Mouse (Mus musculus): ENCODE measurements around the gene Ing2. TPM values are rescaled to one million over a fixed set of nuclear protein-coding genes. Genes with fewer than 3 reads are reported as not detected.

Ing2 gene
- polyA plus RNA-seq (2017; shearing (Covaris generic)): 5.5 TPM

GRCm38 (mm10) chr8:47674777-47675710, at the start of gene Ing2:
Ing2 (minus strand) TSS chr8:47675556.

DNA sequence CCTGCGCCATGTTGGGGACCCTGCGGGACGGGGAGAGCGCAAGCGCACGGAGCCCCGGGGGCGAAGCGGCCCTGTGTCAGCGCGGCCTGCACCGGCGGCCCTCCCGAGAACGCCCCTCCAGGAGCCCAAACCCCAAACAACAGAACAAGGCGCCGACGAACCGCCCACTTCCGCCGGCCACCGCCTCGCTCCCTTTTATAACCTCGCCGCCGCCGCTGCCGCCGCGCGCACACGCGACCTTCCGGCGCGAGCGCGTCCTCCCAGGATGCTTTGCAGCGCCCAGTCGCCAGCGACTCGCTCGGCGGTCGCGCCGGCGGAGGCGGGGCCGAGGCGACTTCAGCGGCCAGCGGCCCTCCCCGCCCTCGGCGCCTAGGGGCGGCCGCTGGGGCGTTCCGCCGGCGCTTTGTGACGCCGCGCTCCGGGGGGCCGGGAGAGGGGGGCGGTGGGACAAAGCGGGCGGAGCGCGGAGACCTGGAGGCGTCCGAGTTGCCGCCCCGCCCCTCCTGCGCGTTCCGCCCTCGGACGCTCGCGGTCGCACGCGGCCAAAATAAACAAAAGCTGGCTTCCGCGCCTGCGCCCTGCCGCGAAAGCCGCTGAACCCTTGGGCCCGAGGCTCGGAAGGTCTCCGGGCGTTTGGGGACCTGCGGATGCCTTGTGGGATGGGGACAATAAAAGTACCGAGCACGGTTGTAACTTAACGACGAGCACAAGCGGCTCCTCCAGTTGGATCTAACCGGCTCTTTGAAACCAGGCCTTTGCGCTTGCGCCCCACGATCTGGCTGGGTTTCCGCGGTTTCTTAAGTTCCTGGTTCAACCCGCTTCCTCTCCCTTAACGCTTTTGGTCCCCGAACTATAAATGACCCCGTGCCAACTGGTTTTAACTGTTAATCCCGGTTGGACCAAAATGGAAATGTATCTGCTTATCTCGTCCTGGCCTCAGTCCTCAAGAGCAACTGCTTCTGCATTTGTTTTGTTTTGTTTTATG, 38.7 kb upstream of the Ing2 start, which contains the start of gene Cdkn2aip:
Gene Cdkn2aip (minus strand): TSS at position 172 of the 985 bp plus-strand sequence.

Other genes starting within 250 kb of the Ing2 start
- 0.16 TPM for gene Stox2, start 229.2 kb downstream of the Ing2 start, polyA plus RNA-seq (2017; shearing (Covaris generic))
- 49.0 TPM for gene Trappc11, start 142.1 kb downstream of the Ing2 start, polyA plus RNA-seq (2017; shearing (Covaris generic))
- gene Rwdd4a, start 141.9 kb downstream of the Ing2 start, polyA plus RNA-seq (2017; shearing (Covaris generic)): 49.5 TPM
- 35.6 TPM for gene Cdkn2aip, start 38.4 kb upstream of the Ing2 start, polyA plus RNA-seq (2017; shearing (Covaris generic))
- not detected for gene Cldn24, start 146.6 kb upstream of the Ing2 start, polyA plus RNA-seq (2017; shearing (Covaris generic))
- not detected for gene Cldn22, start 148.9 kb upstream of the Ing2 start, polyA plus RNA-seq (2017; shearing (Covaris generic))